Mouse (Mus musculus) adrenal gland, postnatal 0 days (tissue): ENCODE measurements around the gene Mgp. TPM values are rescaled to one million over a fixed set of nuclear protein-coding genes. Genes with fewer than 3 reads are reported as not detected.

Source experiments
- polyA plus RNA-seq: library from polyadenylated mRNA; unstranded; fragments of >200 nt; fragmentation: Nextera tagmentation; extraction: Ambion mirVana; gene quantifications from 2 replicates; pipeline ENCODE4 v1.2.1, GENCODE M21; 2015

The Mgp gene
- 449 and 981 TPM in 2 replicates for polyA plus RNA-seq

DNA sequence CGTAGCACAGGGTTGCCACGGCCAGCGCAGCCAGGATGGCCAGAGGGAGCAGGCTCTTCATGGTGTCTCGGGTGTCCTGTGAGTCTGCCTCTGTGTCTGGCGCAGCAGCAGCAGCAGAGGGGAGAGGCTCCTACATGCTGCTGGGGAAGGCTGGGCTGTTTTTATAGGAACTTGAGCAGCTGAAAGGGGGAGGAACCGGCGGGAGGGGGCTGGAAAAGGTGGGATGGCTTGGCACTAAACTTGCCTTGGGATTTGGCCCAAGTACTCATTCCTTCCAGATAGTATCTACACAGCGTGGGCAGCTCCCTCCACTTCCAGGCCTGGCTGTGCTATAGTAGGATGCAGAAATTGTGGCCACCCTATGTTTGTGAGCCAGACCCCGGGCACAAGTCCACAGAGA is at the start of gene Mgp:
TSS of gene Mgp (minus strand) at position 154 of the 400 bp plus-strand sequence.

DNA sequence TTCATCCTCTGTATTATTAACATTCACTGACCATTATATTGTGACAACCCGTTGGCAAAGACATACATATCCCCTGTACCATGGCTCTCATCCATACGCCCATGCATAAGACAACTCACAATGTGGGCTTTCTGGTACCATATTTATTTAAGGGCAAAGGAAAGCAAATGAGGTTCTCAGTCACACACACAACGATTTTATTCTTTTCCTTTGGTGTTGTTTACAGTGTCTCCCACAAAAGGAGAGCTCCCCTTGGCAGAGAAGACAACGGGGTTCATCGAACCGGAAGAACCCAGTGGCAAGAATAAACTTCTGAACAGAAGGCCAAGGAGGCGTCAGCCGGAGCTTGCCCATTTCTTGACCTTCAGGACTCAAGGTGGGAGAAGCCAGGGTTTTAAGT is 47.9 kb upstream of the Mgp start, which contains the start of gene Pde6h:
TSS of gene Pde6h (plus strand) at position 301 of the 400 bp plus-strand sequence.

DNA sequence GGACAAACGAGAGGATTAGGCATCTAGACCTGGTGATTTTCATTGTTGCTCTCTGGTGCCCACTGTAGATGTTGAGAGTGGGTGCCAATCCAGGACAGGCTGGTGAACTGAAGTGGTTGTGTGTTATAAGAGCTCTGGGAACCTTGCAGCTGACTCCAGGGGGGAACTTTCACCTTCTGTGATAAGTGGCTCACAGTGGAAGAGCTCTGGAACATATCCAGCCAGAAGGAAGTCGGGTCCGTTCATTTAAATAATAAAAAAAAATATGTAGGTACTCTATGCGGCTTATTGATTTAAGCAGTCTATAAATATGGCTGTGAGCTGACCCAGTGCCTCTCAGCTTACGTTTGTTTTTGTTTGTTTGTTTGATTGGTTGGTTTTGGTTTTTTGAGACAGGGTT is 46.5 kb upstream of the Mgp start, which contains the start of gene Erp27:
TSS of gene Erp27 (minus strand) at position 101 of the 400 bp plus-strand sequence.

DNA sequence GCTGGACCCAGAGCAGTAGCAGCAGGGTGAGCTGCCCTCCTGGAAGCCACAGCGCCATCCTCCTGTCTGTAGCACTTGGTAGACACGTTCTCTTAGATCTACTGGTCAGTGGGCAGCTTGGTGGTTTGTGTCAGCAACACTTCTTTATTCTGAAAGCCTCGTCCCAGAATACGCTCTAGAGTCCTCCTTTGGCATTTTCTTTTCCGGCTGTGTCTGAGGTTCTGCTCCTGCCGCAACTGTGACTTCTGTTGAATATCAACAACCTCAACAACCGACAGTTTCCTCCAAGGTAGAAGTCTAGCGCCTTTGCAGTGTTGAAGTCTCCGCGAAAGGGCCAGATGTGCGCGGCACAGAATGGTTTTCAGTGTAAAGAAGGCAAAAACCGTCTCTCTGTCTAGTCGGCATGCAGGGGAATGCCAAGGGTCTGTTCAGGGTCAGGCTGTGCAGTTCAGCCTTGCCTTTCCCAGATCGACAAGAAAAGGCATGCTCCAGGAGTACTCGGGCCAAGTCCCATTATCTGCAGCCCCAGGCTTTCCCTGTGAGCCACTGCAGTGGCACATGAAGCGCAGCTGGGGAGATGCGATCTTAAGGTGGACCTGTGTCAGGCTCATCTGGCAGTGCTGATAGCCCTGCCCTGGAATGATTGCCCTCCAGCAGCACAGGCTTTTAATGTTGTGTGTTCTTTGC is 18.3 kb downstream of the Mgp start, which contains the start of gene Art4:
TSS of gene Art4 (minus strand) at position 548 of the 687 bp plus-strand sequence.

DNA sequence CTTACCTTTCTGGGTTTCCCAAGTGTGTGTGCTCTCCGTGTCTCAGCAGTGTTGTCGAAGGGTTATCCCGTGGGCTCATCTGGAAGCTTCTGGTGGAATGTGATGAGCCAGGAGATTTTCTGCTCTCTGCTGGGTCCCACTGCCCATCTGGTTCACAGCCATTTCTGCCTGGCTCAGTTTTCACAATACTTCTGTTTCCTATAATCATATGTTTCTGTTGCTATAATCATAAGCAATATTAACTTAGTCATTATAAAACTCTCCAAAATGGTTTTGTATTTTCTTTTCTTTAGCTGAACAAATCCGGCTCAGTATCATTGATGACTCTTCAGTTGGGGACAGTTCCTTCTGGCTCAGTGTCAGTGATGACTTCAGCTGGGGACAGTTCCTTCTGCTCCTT is 40.3 kb downstream of the Mgp start, which contains the start of gene Smco3:
TSS of gene Smco3 (minus strand) at position 101 of the 400 bp plus-strand sequence.

DNA sequence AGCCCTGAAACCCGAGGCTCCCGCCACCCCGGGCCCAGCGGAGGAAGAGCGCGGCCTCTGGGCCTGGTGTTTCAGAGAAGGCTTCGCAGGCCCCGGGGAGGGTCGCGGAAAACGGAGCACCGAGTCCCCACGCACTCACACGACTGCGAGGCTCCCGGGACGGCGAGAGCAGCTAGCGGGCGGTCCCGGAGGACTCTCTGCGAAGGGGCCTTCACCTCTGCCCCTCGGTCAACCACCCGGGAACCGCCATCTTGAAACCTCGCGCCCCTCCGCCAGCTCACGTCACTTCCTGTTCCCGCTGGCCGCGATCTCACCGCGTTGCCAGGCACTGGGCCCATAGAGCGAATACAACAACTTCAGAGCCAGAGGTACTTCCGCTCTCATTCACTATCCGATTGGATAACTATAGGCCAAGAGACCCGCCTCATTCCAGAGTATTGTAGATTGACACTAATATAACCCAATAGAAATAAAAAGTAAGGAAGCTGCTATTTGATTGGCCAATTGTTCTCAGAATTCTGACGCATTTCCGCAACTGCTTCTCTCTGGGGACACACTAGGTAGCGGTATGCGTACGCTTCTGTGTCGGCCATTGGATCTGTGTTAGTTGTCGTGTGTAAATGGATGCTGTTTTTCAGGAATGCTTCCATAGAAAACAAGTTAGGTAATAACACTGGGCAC is 47.6 kb downstream of the Mgp start, which contains the start of gene Wbp11:
TSS of gene Wbp11 (minus strand) at position 353 of the 681 bp plus-strand sequence.

DNA sequence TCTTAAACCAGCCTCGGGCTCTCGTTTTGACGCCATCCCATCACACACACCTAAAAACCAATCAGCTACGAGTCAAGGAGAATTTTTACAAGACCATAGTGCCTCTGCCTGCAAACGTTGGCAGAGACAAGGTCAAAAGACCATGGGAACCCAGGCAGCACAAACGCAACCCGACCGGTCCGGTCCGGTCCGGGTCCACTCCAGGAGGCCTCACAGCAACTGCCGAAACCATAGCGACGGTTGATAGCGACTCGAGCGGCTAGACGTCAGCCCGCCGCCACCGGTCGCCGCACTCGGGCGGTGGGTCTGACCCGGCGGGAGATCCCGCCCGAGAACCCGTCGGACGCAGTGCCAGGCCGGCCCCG is 48.1 kb downstream of the Mgp start, which contains the start of gene BC049715:
TSS of gene BC049715 (plus strand) at position 111 of the 365 bp plus-strand sequence.

Other genes starting within 250 kb of the Mgp start
- gene Plbd1, start 213.9 kb downstream of the Mgp start, polyA plus RNA-seq, result 7.8 and 25.1 TPM in 2 replicates
- gene Gucy2c, start 94.1 kb downstream of the Mgp start, polyA plus RNA-seq, result 0.06 and 0.08 TPM in 2 replicates
- 0.44 and 0.66 TPM in 2 replicates for gene Hist4h4, start 71.4 kb downstream of the Mgp start, polyA plus RNA-seq
- gene H2afj, start 67.6 kb downstream of the Mgp start, polyA plus RNA-seq, result 353 and 420 TPM in 2 replicates
- 1.2 and 1.5 TPM in 2 replicates for gene BC049715, start 48.2 kb downstream of the Mgp start, polyA plus RNA-seq
- 46.0 and 59.2 TPM in 2 replicates for gene Wbp11, start 47.6 kb downstream of the Mgp start, polyA plus RNA-seq
- gene Smco3, start 40.4 kb downstream of the Mgp start, polyA plus RNA-seq, result 1.6 and 5.3 TPM in 2 replicates
- gene Art4, start 18.1 kb downstream of the Mgp start, polyA plus RNA-seq, result 8.2 and 12.0 TPM in 2 replicates
- 0.18 and 0.61 TPM in 2 replicates for gene Erp27, start 46.4 kb upstream of the Mgp start, polyA plus RNA-seq
- 1.3 and 1.7 TPM in 2 replicates for gene Pde6h, start 48.0 kb upstream of the Mgp start, polyA plus RNA-seq
- 88.0 and 130 TPM in 2 replicates for gene Arhgdib, start 66.1 kb upstream of the Mgp start, polyA plus RNA-seq